Mouse (Mus musculus): Measurements from ENCODE around the gene Atp5d.

Gene Atp5d

DNA sequence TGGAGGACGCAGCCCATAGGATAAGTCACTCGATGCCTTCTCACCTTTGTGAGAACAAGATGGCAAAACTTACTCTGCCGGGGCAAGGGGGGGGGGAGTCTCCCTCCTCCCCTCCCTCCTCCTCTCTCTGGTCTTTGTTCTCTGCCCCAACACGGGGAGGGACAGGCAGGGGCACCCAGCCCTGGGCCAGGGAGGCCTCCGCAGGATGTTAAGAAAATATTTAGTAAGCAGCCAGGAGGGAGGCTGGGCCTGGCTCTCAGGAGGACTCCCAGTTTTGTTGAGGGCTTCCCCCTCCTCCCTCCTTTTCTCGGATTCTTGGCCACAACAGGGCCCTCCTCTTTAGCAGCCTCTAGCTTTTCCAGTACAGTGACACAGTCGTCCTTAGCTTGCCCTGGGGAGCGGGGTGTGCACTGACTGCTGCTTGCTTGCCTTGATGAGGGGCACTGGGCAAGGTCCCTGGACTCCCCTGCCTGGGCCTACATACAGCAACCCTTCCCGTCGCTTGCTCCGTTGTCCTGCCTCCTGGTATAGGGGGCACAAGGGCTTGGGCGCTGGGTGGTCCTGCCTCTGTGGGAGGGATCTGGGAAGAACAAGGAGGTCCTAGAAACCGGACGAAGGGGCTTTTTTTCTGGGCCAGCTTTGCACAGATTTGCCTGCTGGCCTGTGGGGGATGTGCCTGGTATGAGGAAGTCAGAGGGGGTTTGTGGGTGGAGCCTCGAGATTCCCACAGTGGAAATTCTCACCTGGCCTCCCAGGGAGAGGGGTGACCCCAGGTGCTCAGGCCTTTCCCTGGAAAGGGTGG lies 13.8 kb downstream of the Atp5d start:
- DNase-seq (ENCODE audit: low spot score in 2 of 2), result no peak

DNA sequence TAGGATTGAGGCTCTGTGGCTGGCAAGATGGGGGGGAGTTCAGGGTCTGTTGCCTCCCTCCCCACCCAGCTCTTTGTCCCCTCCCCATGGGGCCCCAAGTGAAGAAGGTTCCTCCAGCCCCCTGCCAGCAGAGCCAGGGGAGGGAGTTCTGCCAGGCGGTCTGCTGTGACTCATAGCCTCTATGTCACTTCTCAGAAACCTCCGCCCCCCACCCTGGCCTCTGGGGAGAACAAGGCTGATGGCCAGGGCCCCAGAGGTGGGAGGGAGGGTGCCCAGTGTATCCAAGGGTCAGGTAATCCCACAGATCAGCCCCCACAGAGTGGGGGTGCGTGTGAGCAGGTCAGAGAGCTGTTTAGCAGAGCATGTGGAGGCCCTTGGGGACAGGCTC lies 14.4 kb downstream of the Atp5d start:
- no peak for DNase-seq (ENCODE audit: low spot score in 2 of 2)

- no peak for DNase-seq (ENCODE audit: low spot score in 2 of 2)
Measured at GRCm38 (mm10) chr10:80153713-80154112, 15.3 kb downstream of the Atp5d start.

GRCm38 (mm10) chr10:80154384-80154783 lies 16.0 kb downstream of the Atp5d start:
- no peak for DNase-seq (ENCODE audit: low spot score in 2 of 2)

DNA sequence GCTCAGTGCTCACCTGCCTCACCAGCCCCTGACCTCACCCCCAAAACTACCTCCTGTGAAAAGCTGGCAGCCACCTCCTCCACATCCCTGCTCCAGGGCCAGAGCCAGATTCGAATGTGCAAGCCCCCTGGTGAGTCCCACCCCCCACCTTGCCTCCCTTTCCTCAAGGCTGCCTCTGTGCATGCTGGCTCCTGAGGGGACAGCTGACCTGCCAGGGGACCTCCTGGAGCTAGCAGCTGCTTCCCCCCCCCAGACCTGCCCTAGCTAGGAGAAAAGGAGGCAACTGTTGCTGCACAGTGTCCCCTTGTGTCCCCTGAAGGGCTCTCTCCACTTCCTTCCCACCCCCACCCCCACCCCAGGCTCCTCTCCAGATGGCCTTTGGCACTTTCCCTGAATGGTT lies 16.8 kb downstream of the Atp5d start:
- DNase-seq (ENCODE audit: low spot score in 2 of 2), result no peak

DNA sequence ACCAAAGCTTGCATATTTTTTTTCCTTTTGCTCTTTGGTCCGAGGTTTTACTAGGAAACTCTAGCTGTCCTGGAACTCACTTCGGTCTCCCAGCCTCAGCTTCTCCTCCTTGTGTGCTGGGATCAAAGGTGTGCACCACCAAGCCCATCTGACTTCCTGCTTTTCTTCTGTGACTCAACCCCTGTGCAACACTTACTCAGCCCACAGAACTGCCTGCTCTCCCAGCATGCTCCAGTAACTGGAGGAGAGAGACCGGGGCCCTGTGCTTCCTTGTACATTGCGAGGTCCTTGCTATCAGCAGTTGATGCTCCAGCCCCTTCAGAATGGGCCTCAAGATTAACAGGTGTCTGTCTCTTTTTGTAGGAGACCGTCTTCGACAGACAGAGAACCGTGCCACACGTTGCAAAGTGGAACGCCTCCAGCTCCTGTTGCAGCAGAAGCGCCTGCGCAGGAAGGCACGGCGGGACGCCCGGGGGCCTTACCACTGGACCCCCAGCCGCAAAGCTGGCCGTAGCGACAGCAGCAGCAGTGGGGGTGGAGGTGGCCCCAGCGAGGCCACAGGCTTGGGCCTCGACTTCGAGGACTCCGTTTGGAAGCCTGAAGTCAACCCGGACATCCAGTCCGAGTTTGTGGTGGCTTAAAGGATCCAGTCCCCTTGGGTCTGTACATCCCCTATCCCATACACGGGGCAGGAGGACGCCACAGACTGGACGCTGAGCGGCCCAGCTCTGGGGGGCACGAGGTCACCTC lies 17.7 kb downstream of the Atp5d start:
- DNase-seq (ENCODE audit: low spot score in 2 of 2), result no peak

DNA sequence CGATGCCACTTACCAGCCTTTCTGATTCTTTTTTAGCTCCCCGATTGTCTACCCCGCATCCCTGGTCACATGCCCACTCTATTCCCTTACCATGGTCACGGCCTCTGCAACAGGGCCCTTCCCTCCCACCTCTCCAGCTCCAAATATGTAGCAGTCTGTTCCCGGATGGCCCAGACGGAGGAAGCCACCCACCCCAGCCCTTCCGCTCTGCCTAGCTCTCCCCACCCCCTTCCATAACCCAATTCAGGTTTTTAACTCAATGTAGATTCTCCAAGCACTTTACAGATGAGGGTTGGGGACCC lies 18.3 kb downstream of the Atp5d start:
- peak in 1 of 2 experiments; percentile 43 for DNase-seq (ENCODE audit: low spot score in 2 of 2)

- peak in 1 of 2 experiments; percentile 29 for DNase-seq (ENCODE audit: low spot score in 2 of 2)
Measured at GRCm38 (mm10) chr10:80157141-80157929, 18.9 kb downstream of the Atp5d start.

GRCm38 (mm10) chr10:80158307-80158986 lies 20.0 kb downstream of the Atp5d start:
- DNase-seq (ENCODE audit: low spot score in 2 of 2), result no peak

- peak in 1 of 2 experiments; percentile 70 for DNase-seq (ENCODE audit: low spot score in 2 of 2)
Measured at GRCm38 (mm10) chr10:80159021-80159560, 20.7 kb downstream of the Atp5d start.

DNA sequence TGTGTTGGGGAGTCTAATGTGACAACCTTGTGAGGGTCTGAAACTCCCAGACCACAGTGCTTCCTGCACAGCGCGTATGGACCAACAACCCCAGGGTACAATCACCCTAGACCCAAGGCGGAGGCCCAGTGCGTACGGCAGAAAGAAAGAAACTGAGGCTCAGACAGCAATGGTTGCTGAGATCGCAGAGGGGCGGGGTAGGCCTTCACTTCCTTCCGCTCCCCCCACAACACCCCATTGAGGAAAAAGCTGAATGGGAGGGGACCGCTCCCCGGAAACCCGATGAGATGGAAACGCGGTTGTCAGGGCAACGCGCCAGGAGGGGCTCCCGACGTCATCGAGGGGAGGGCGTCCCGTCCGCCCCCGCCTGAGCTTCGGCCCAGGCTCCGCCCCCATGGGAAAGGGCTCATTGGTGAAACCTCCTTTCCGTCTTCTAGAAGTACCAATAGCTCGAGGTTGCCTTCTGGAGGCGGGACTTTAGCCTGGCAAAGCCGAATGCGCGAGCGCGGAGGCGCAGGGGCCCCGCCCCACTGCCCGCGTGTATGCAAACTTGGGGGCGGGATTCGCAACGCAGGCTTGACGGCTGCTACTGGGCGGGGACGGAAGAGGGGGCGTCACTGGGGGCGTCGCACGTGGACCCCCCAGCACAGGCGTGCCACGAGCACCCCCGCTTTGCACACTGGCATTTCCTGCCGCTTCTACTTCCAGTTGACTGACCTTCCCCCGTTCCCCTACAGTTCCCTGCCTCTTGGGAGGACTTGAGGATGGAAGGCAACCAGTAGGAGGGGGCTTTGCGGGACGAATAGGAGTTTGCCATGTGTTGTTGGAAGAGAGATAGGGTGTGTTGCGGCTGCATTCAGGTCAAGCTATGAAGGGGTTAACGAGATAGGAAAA lies 21.4 kb downstream of the Atp5d start:
- DNase-seq (ENCODE audit: low spot score in 2 of 2), result peak; percentile 99 to 100

GRCm38 (mm10) chr10:80160455-80161371 lies 22.3 kb downstream of the Atp5d start:
- peak in 1 of 2 experiments; percentile 69 for DNase-seq (ENCODE audit: low spot score in 2 of 2)

- DNase-seq (ENCODE audit: low spot score in 2 of 2), result no peak
Measured at GRCm38 (mm10) chr10:80161522-80162242, 23.2 kb downstream of the Atp5d start.

DNA sequence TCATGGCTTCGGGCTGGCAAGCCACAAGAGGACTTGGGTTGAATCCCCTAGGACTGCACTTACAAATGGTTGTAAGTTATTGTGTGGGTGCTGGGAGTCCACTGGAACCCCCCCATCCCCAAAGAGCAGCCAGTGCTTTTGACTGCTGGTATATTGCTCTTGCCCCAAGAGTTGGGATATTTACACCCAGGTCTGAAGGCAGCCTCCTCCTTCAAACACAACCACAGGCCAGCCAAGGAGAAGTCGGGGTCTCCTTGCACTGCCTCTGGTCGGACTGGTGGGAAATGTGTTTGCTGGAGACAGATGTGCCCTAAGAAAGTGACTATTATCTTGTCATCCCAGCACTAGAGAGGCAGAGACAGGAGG lies 23.8 kb downstream of the Atp5d start:
- DNase-seq (ENCODE audit: low spot score in 2 of 2), result no peak

GRCm38 (mm10) chr10:80162716-80163299 lies 24.4 kb downstream of the Atp5d start:
- DNase-seq (ENCODE audit: low spot score in 2 of 2), result no peak

DNA sequence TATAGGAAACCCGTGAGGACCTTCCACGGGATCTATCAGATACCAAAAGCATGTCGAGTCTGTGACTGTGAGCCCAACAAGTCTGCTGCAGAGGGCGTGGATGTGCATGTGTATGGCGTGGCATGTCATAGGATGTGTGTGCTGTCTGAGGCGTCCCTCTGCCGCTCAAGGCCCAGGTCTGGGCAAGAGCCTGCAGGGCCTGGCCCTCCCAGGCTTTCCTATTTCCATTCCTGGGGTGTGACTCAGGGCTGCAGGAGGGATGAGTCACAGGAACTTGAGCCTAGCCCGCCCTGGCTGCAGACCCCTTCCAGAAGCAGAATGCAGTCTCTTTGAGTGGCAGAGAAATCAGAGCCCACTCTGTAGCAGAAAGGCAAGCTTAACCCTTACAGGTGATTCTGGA lies 25.3 kb downstream of the Atp5d start:
- peak in 1 of 2 experiments; percentile 29 for DNase-seq (ENCODE audit: low spot score in 2 of 2)

DNA sequence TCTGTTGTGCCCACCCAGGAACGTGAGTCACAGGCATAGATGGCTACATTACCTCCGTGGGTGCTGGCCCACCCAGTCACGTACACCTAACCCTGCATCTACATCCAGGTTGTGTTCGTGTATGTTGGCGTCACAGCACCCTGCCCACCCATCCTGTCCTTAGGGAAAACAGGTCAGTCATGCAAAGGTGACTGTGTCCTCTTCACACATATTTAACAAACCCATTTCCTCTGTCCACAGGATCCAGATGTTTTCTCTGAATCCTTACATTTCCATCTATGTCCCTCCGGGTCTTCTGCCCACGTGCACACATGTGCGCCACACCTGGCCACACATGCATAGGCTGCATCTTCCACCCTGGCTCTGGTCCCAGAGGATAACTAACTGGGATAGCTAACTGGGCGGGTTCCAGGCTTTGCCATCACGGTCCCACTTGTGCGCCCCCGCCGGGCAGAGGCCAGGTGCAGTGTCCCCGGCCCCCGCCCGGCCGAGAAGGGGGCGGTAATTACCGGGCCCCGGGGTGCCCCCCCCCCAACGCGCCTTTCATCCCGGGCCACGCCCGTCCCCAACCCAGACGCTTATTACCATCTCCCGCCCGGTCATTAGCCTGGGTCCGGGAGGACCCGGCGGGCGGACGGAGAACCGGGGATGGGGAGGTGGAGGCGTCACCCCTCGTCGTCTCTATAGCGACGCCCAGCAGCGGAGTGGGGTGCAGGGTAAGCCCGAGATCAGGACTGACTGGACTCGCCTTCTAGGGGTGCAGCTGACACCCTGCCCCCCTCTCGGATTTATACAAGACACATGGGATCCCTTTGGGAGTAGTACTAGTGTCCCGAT lies 25.9 kb downstream of the Atp5d start:
- DNase-seq (ENCODE audit: low spot score in 2 of 2), result peak in 1 of 2 experiments; percentile 44

- peak; percentile 93 to 95 for DNase-seq (ENCODE audit: low spot score in 2 of 2)
Measured at GRCm38 (mm10) chr10:80164998-80165344, 26.5 kb downstream of the Atp5d start.

Measured in frontal cortex, postnatal 10 days (tissue).